Mouse (Mus musculus) splenic B cell, adult 2 months (primary cell): ENCODE data around the gene Ninj1.

Source experiments
- DNase-seq: peaks from one replicate; pipeline ENCODE4 v3.0.0-alpha.2; 2011; ENCODE audit warnings: low read depth, low spot score
- H3K27me3 ChIP-seq: 2 replicates; pipeline ENCODE4 v1.6.1; 2012; ENCODE audit warnings: mild to moderate bottlenecking, low read length, moderate library complexity, mixed read lengths; ENCODE audit not compliant: control insufficient read depth, poor library complexity, insufficient read depth, severe bottlenecking
- H3K36me3 ChIP-seq: 2 replicates; pipeline ENCODE4 v1.6.1; 2012; ENCODE audit warnings: mild to moderate bottlenecking, low read length, moderate library complexity, mixed read lengths; ENCODE audit not compliant: control insufficient read depth, poor library complexity, insufficient read depth, severe bottlenecking

Ninj1 gene

GRCm38 (mm10) chr13:49218651-49219050 lies 31.4 kb downstream of the Ninj1 start:
- H3K36me3 ChIP-seq, result no peaks in the 10 kb centered on the region
- H3K27me3 ChIP-seq, result no peaks in the 10 kb centered on the region
- no peak for DNase-seq

GRCm38 (mm10) chr13:49219367-49219766 lies 32.1 kb downstream of the Ninj1 start:
- H3K36me3 ChIP-seq, result no peaks in the 10 kb centered on the region
- DNase-seq, result no peak
- no peaks in the 10 kb centered on the region for H3K27me3 ChIP-seq

GRCm38 (mm10) chr13:49220912-49221311 lies 33.6 kb downstream of the Ninj1 start:
- Histone ChIP-seq H3K27me3 (no peaks in the 10 kb centered on the region), H3K36me3 (no peaks in the 10 kb centered on the region)
- no peak for DNase-seq

- no peaks in the 10 kb centered on the region for H3K27me3 ChIP-seq
- DNase-seq, result no peak
- no peaks in the 10 kb centered on the region for H3K36me3 ChIP-seq
These were observed 37.0 kb downstream of the Ninj1 start for GRCm38 (mm10) chr13:49224314-49224713.

GRCm38 (mm10) chr13:49224729-49225128 lies 37.4 kb downstream of the Ninj1 start:
- H3K36me3 ChIP-seq, result peaks cover 2% of the 10 kb centered on the region; the same call in 1 of the 2 replicates
- no peaks in the 10 kb centered on the region for H3K27me3 ChIP-seq
- peak; percentile 72 for DNase-seq

GRCm38 (mm10) chr13:49225159-49225558 lies 37.9 kb downstream of the Ninj1 start:
- no peaks in the 10 kb centered on the region for H3K27me3 ChIP-seq
- DNase-seq, result peak; percentile 83
- H3K36me3 ChIP-seq, result peaks cover 2% of the 10 kb centered on the region; the same call in 1 of the 2 replicates

- peak; percentile 51 for DNase-seq
- H3K36me3 ChIP-seq, result peaks cover 2% of the 10 kb centered on the region; the same call in 1 of the 2 replicates
- H3K27me3 ChIP-seq, result no peaks in the 10 kb centered on the region
These were observed 38.3 kb downstream of the Ninj1 start for GRCm38 (mm10) chr13:49225633-49226032.

- Histone ChIP-seq H3K36me3 (peaks cover 18% of the 10 kb centered on the region), H3K27me3 (no peaks in the 10 kb centered on the region)
- no peak for DNase-seq
These were observed 46.7 kb downstream of the Ninj1 start for GRCm38 (mm10) chr13:49233792-49234572.

GRCm38 (mm10) chr13:49234711-49235110 lies 47.4 kb downstream of the Ninj1 start:
- H3K27me3 ChIP-seq, result no peaks in the 10 kb centered on the region
- H3K36me3 ChIP-seq, result peaks cover 16% of the 10 kb centered on the region
- peak; percentile 47 for DNase-seq

GRCm38 (mm10) chr13:49237617-49238016 lies 50.3 kb downstream of the Ninj1 start:
- Histone ChIP-seq H3K27me3 (no peaks in the 10 kb centered on the region), H3K36me3 (peaks cover 10% of the 10 kb centered on the region)
- DNase-seq, result no peak

- DNase-seq, result no peak
- Histone ChIP-seq H3K27me3 (no peaks in the 10 kb centered on the region), H3K36me3 (peaks cover 8% of the 10 kb centered on the region)
These were observed 51.5 kb downstream of the Ninj1 start for GRCm38 (mm10) chr13:49238737-49239136.

- Histone ChIP-seq H3K36me3 (peaks cover 3% of the 10 kb centered on the region), H3K27me3 (no peaks in the 10 kb centered on the region)
- peak; percentile 94 for DNase-seq
These were observed 55.2 kb downstream of the Ninj1 start for GRCm38 (mm10) chr13:49242321-49243065.

GRCm38 (mm10) chr13:49243492-49243891 lies 56.2 kb downstream of the Ninj1 start:
- no peak for DNase-seq

GRCm38 (mm10) chr13:49245251-49245650 lies 58.0 kb downstream of the Ninj1 start:
- no peak for DNase-seq

More at GRCm38 (mm10) chr13:49243492-49243891, 56.2 kb downstream of the Ninj1 start:
- peaks cover 3% of the 10 kb centered on the region for H3K36me3 ChIP-seq
- H3K27me3 ChIP-seq, result no peaks in the 10 kb centered on the region

More at GRCm38 (mm10) chr13:49245251-49245650, 58.0 kb downstream of the Ninj1 start:
- no peaks in the 10 kb centered on the region for H3K27me3 ChIP-seq
- H3K36me3 ChIP-seq, result no peaks in the 10 kb centered on the region
